In genomic region chr11:99141600-99141999, GRCm38 (mm10) we compare ENCODE assay signal across 10 mouse cellular contexts. TPM values are rescaled to one million over a fixed set of nuclear protein-coding genes. Genes with fewer than 3 reads are reported as not detected.
A peak's percentile ranks its signal among the peaks of the same experiment; 100 is the strongest.
DNase-seq lines count a peak whose midpoint lies in the region; ATAC-seq and TF ChIP-seq lines count a peak whose summit lies in the region.
"Had no signal": no experiment of that assay in that cellular context is flagged by ENCODE, and none has a peak within 500 bp of the region (broad histone marks: within the 10 kb centered on the region; RNA-seq: fewer than 3 reads in every experiment).

No protein-coding gene starts in this region.

- 0 out of 2 replicates have a peak overlapping the region, but pooled peaks have one; percentile 41 for H3K27ac ChIP-seq in kidney, embryonic 15.5 days
- peak overlapping the region; percentile 35; the same call in 1 of the 2 replicates for H3K27ac ChIP-seq in embryonic facial prominence, embryonic 11.5 days (replicated peaks; ENCODE audit: low read depth, low read length)
- peak overlapping the region; percentile 38; the same call in 1 of the 2 replicates for H3K27ac ChIP-seq in lung, postnatal 0 days (ENCODE audit: low read length)

- no peak for ATAC-seq in kidney, embryonic 15.5 days (replicated peaks; ENCODE audit: low FRiP score)
- ATAC-seq in embryonic facial prominence, embryonic 11.5 days (replicated peaks; ENCODE audit: insufficient number of reproducible peaks, low FRiP score, low TSS enrichment, low read depth), result no peak
- ATAC-seq in lung, postnatal 0 days, result peak; percentile 90
- ATAC-seq: Patski had no signal

- H3K4me3 ChIP-seq in kidney, embryonic 15.5 days (replicated peaks), result no peak overlapping the region
- no peak overlapping the region for H3K4me3 ChIP-seq in embryonic facial prominence, embryonic 11.5 days (ENCODE audit: low read depth, low read length)
- H3K4me3 ChIP-seq in lung, postnatal 0 days (ENCODE audit: low read depth, low read length), result no peak overlapping the region

- TF ChIP-seq CTCF in lung, postnatal 0 days (IDR thresholded peaks at IDR 0.05), result no peak

- H3K4me1 ChIP-seq in kidney, embryonic 15.5 days, result peaks cover 37% of the 10 kb centered on the region
- H3K4me1 ChIP-seq in embryonic facial prominence, embryonic 11.5 days (ENCODE audit: control insufficient read depth, insufficient read depth, low read length), result no peaks in the 10 kb centered on the region; the same call in 1 of the 2 replicates
- no peaks in the 10 kb centered on the region; the same call in 1 of the 2 replicates for H3K4me1 ChIP-seq in lung, postnatal 0 days (ENCODE audit: insufficient read depth, low read depth, low read length)

- no peak overlapping the region for H3K9ac ChIP-seq in kidney, embryonic 15.5 days
- no peak overlapping the region for H3K9ac ChIP-seq in embryonic facial prominence, embryonic 11.5 days (replicated peaks; ENCODE audit: low read length)
- no peak overlapping the region for H3K9ac ChIP-seq in lung, postnatal 0 days (replicated peaks; ENCODE audit: low read depth)

- H3K36me3 ChIP-seq in kidney, embryonic 15.5 days, result no peaks in the 10 kb centered on the region
- H3K36me3 ChIP-seq in embryonic facial prominence, embryonic 11.5 days (replicated peaks; ENCODE audit: control insufficient read depth, insufficient read depth, low read depth, low read length), result no peaks in the 10 kb centered on the region
- no peaks in the 10 kb centered on the region for H3K36me3 ChIP-seq in lung, postnatal 0 days (ENCODE audit: insufficient read depth, low read length)

- 63% methylated on average over 7 of the region's 7 CpGs for WGBS in kidney, embryonic 15.5 days
- WGBS in embryonic facial prominence, embryonic 11.5 days, result 57% methylated on average over 7 of the region's 7 CpGs
- WGBS in lung, postnatal 0 days, result 40% methylated on average over 7 of the region's 7 CpGs

- no peaks in the 10 kb centered on the region for H3K27me3 ChIP-seq in kidney, embryonic 15.5 days
- H3K27me3 ChIP-seq in embryonic facial prominence, embryonic 11.5 days (ENCODE audit: control insufficient read depth, insufficient read depth, low read length), result no peaks in the 10 kb centered on the region
- H3K27me3 ChIP-seq in lung, postnatal 0 days (replicated peaks; ENCODE audit: insufficient read depth, low read length), result no peaks in the 10 kb centered on the region

- no peak overlapping the region for H3K4me2 ChIP-seq in kidney, embryonic 15.5 days
- no peak overlapping the region for H3K4me2 ChIP-seq in embryonic facial prominence, embryonic 11.5 days (ENCODE audit: low read depth, low read length)
- H3K4me2 ChIP-seq in lung, postnatal 0 days (replicated peaks; ENCODE audit: low read depth, low read length), result no peak overlapping the region

- DNase-seq in kidney, adult 11 months, result no peak
- peak; percentile 95 for DNase-seq in ES-CJ7 (ENCODE audit: low read depth, low spot score)
- DNase-seq in embryonic facial prominence, embryonic 11.5 days (ENCODE audit: low spot score), result no peak
- peak; percentile 89 for DNase-seq in lung, postnatal 0 days (ENCODE audit: low spot score)
- DNase-seq in spleen, postnatal 4 days (ENCODE audit: low spot score in 2 of 2), result no peak
- no peak for DNase-seq in spleen, postnatal 14 days (ENCODE audit: low spot score in 2 of 2)
- no peak for DNase-seq in cerebellum, postnatal 36 days
- DNase-seq: kidney, adult 18-20 months had no signal

- no peaks in the 10 kb centered on the region for H3K9me3 ChIP-seq in kidney, embryonic 15.5 days (replicated peaks)
- H3K9me3 ChIP-seq in embryonic facial prominence, embryonic 11.5 days (replicated peaks; ENCODE audit: control insufficient read depth, low read length), result no peaks in the 10 kb centered on the region
- no peaks in the 10 kb centered on the region for H3K9me3 ChIP-seq in lung, postnatal 0 days (ENCODE audit: low read length)

- TF ChIP-seq EP300 in lung, postnatal 0 days (IDR thresholded peaks at IDR 0.05), result peak; percentile 73

RNA-seq across cellular contexts. Expression of gene Ccr7, which starts 13.3 kb away (rescaled TPM):
- 0.17 and 0.18 TPM in 2 replicates for polyA plus RNA-seq in kidney, embryonic 15.5 days (2015; fragmentation: Nextera tagmentation; extraction: Ambion mirVana)
- 0.31 and 0.60 TPM in 2 replicates for polyA plus RNA-seq in embryonic facial prominence, embryonic 11.5 days (2014; fragmentation: Nextera tagmentation; extraction: Ambion mirVana)
- 0.50 and 0.69 TPM in 2 replicates for polyA plus RNA-seq in lung, postnatal 0 days (2015; fragmentation: Nextera tagmentation; extraction: Ambion mirVana)

RNA-seq across cellular contexts. Expression of gene Tns4, which starts 52.5 kb away (rescaled TPM):
- 0.29 and 0.32 TPM in 2 replicates for polyA plus RNA-seq in kidney, embryonic 15.5 days (2015; fragmentation: Nextera tagmentation; extraction: Ambion mirVana)
- polyA plus RNA-seq in embryonic facial prominence, embryonic 11.5 days (2014; fragmentation: Nextera tagmentation; extraction: Ambion mirVana), result 0.22 and 0.86 TPM in 2 replicates
- 0.13 and 0.24 TPM in 2 replicates for polyA plus RNA-seq in lung, postnatal 0 days (2015; fragmentation: Nextera tagmentation; extraction: Ambion mirVana)
- polyA plus RNA-seq: Patski had no signal

Comparison
In these comparisons a context has a peak if more than half of its experiments do, and no peak if none do; other contexts are left out.
1. DNase-seq: peak in ES-CJ7 (single experiment) and lung, postnatal 0 days (single experiment); none in kidney, adult 11 months (single experiment), embryonic facial prominence, embryonic 11.5 days (single experiment), spleen, postnatal 4 days (0 of 2), spleen, postnatal 14 days (0 of 2) and cerebellum, postnatal 36 days (0 of 2).
2. Peak in every context shown above with its lines, with median percentiles within 50 percentile points of each other: H3K27ac ChIP-seq.